Mouse (Mus musculus) hindbrain, embryonic 11.5 days (tissue): ENCODE data around the gene C1qtnf4. TPM values are rescaled to one million over a fixed set of nuclear protein-coding genes. Genes with fewer than 3 reads are reported as not detected.

Experiments used
- ATAC-seq: fragments of 200-750 bp; cut with Nextera tagmentation; 2 replicates; pipeline ENCODE4 v1.8.0; 2017; ENCODE audit warnings: mild to moderate bottlenecking, moderate TSS enrichment, moderate library complexity; ENCODE audit not compliant: low FRiP score
- DNase-seq: peaks from one replicate; pipeline ENCODE4 v3.0.0-alpha.2; 2015; ENCODE audit warnings: low spot score
- H3K27ac ChIP-seq: fragments of 300-500 bp; sonication (generic); 2 replicates; pipeline ENCODE4 v1.5.1; 2014; ENCODE audit warnings: mild to moderate bottlenecking, low read depth, low read length
- H3K27me3 ChIP-seq: fragments of 300-500 bp; sonication (generic); 2 replicates; pipeline ENCODE4 v1.6.1; 2014; ENCODE audit warnings: mild to moderate bottlenecking, low read length, moderate library complexity, mixed read lengths; ENCODE audit not compliant: control insufficient read depth, insufficient read depth
- H3K36me3 ChIP-seq: fragments of 300-500 bp; sonication (generic); 2 replicates; pipeline ENCODE4 v1.6.1; 2014; ENCODE audit warnings: mild to moderate bottlenecking, low read length, moderate library complexity, mixed read lengths; ENCODE audit not compliant: control insufficient read depth, insufficient read depth
- H3K4me1 ChIP-seq: fragments of 300-500 bp; sonication (generic); replicated peaks from 2 replicates; pipeline ENCODE4 v1.6.1; 2014; ENCODE audit warnings: low read length, mixed read lengths; ENCODE audit not compliant: control insufficient read depth, insufficient read depth
- H3K4me2 ChIP-seq: fragments of 300-500 bp; sonication (generic); replicated peaks from 2 replicates; pipeline ENCODE4 v1.6.1; 2014; ENCODE audit warnings: mild to moderate bottlenecking, low read depth, low read length
- H3K4me3 ChIP-seq: fragments of 300-500 bp; sonication (generic); 2 replicates; pipeline ENCODE4 v1.5.1; 2014; ENCODE audit warnings: low read depth, low read length
- H3K9ac ChIP-seq: fragments of 300-500 bp; sonication (generic); 2 replicates; pipeline ENCODE4 v1.6.1; 2014; ENCODE audit warnings: low read depth, low read length
- H3K9me3 ChIP-seq: fragments of 300-500 bp; sonication (generic); 2 replicates; pipeline ENCODE4 v1.6.1; 2016; ENCODE audit warnings: low read length; ENCODE audit not compliant: control insufficient read depth
- WGBS: fragments of 180-500 bp; shearing (Covaris S2); extraction: QIAGEN DNeasy Blood & Tissue Kit; methylation state at CpG from one replicate; pipeline ENCODE4 v1.1.7; 2014; 5-methylcytosine and 5-hydroxymethylcytosine counted together
- polyA plus RNA-seq: library from polyadenylated mRNA; unstranded; fragments of >200 nt; fragmentation: Nextera tagmentation; extraction: Ambion mirVana; gene quantifications from 2 replicates; pipeline ENCODE4 v1.2.1, GENCODE M21; 2014

The C1qtnf4 gene
- polyA plus RNA-seq = 15.1 and 21.2 TPM in 2 replicates

- peak; percentile 67 for DNase-seq
- peaks cover 52% of the 10 kb centered on the region for H3K27me3 ChIP-seq
- peak; percentile 80 for ATAC-seq
- peak within 1 kb of the TSS; percentile 96 for H3K4me2 ChIP-seq
- peak within 1 kb of the TSS; percentile 71 for H3K9ac ChIP-seq
- WGBS = under 1% methylated on average over 43 of the region's 45 CpGs
- no peaks in the 10 kb centered on the region for H3K9me3 ChIP-seq
- H3K4me1 ChIP-seq = 0 out of 2 replicates have a peak, but pooled peaks cover 4% of the 10 kb centered on the region
- peak within 1 kb of the TSS; percentile 54 for H3K4me3 ChIP-seq
- 0 out of 2 replicates have a peak within 1 kb of the TSS, but pooled peaks have one; percentile 36 for H3K27ac ChIP-seq
- no peaks in the 10 kb centered on the region for H3K36me3 ChIP-seq
Measured at GRCm38 (mm10) chr2:90885218-90886041, at the start of gene C1qtnf4. Gene C1qtnf4, plus strand, starts transcription at chr2:90885860.

- Histone ChIP-seq H3K4me3 (no peak overlapping the region), H3K9ac (no peak overlapping the region), H3K4me1 (no peaks in the 10 kb centered on the region), H3K27me3 (no peaks in the 10 kb centered on the region; the same call in 1 of the 2 replicates), H3K9me3 (no peaks in the 10 kb centered on the region), H3K4me2 (no peak overlapping the region), H3K36me3 (no peaks in the 10 kb centered on the region), H3K27ac (no peak overlapping the region)
- DNase-seq = no peak
- ATAC-seq = no peak
- 92% methylated on average over 2 of the region's 2 CpGs for WGBS
Measured at GRCm38 (mm10) chr2:90838621-90839020, 47.0 kb upstream of the C1qtnf4 start.

DNA sequence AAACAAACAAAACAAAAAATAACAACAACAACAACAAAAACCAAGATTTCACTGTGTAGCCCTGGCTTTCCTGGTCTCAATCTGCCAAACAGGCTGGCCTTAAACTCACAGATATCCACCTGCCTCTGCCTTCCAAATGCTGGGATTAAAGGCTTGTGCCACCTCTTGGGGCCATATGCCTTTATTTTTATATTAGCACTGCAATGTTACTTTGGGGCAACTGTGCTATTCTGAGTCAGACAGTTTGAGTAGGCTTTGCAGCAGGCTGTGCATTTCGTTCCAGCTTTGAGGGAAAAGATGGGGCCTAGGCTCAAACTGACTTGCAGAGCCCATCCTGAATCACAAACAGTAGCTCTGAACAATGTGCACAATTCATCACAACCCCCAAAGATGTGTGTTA is 42.0 kb upstream of the C1qtnf4 start:
- no peaks in the 10 kb centered on the region; the same call in 1 of the 2 replicates for H3K4me1 ChIP-seq
- ATAC-seq (no peak), DNase-seq (no peak)
- no peak overlapping the region for H3K4me3 ChIP-seq
- H3K36me3 ChIP-seq = no peaks in the 10 kb centered on the region
- no peak overlapping the region for H3K27ac ChIP-seq
- no peaks in the 10 kb centered on the region for H3K27me3 ChIP-seq
- H3K4me2 ChIP-seq = no peak overlapping the region
- WGBS = 67% methylated on average over 1 of the region's 1 CpGs
- H3K9me3 ChIP-seq = no peaks in the 10 kb centered on the region
- no peak overlapping the region for H3K9ac ChIP-seq

GRCm38 (mm10) chr2:90844262-90844661 is 41.4 kb upstream of the C1qtnf4 start:
- no peaks in the 10 kb centered on the region for H3K36me3 ChIP-seq
- H3K4me3 ChIP-seq = no peak overlapping the region
- H3K9ac ChIP-seq = no peak overlapping the region
- H3K4me2 ChIP-seq = no peak overlapping the region
- no peak overlapping the region for H3K27ac ChIP-seq
- DNase-seq (no peak), ATAC-seq (no peak)
- H3K4me1 ChIP-seq = no peaks in the 10 kb centered on the region; the same call in 1 of the 2 replicates
- 75% methylated on average over 5 of the region's 5 CpGs for WGBS
- no peaks in the 10 kb centered on the region for H3K9me3 ChIP-seq
- no peaks in the 10 kb centered on the region for H3K27me3 ChIP-seq

GRCm38 (mm10) chr2:90845234-90845633 is 40.4 kb upstream of the C1qtnf4 start:
- Histone ChIP-seq H3K4me3 (no peak overlapping the region), H3K4me2 (no peak overlapping the region), H3K4me1 (no peaks in the 10 kb centered on the region; the same call in 1 of the 2 replicates), H3K27ac (no peak overlapping the region), H3K36me3 (peaks cover 1% of the 10 kb centered on the region; the same call in 1 of the 2 replicates), H3K9me3 (no peaks in the 10 kb centered on the region), H3K27me3 (no peaks in the 10 kb centered on the region), H3K9ac (no peak overlapping the region)
- DNase-seq = no peak
- WGBS = 77% methylated on average over 5 of the region's 5 CpGs
- ATAC-seq = no peak

GRCm38 (mm10) chr2:90846171-90846570 is 39.5 kb upstream of the C1qtnf4 start:
- Histone ChIP-seq H3K27me3 (no peaks in the 10 kb centered on the region), H3K4me3 (peak overlapping the region; percentile 72), H3K9me3 (no peaks in the 10 kb centered on the region), H3K9ac (peak overlapping the region; percentile 53), H3K27ac (peak overlapping the region; percentile 59; the same call in 1 of the 2 replicates), H3K36me3 (peaks cover 8% of the 10 kb centered on the region), H3K4me1 (no peaks in the 10 kb centered on the region; the same call in 1 of the 2 replicates), H3K4me2 (peak overlapping the region; percentile 46)
- ATAC-seq (no peak), DNase-seq (no peak)
- 53% methylated on average over 6 of the region's 6 CpGs for WGBS

- ATAC-seq (peak; percentile 64; the same call in 1 of the 2 replicates), DNase-seq (no peak)
- Histone ChIP-seq H3K9me3 (no peaks in the 10 kb centered on the region), H3K36me3 (peaks cover 10% of the 10 kb centered on the region), H3K9ac (peak overlapping the region; percentile 53), H3K27ac (peak overlapping the region; percentile 59; the same call in 1 of the 2 replicates), H3K4me2 (peak overlapping the region; percentile 46), H3K4me3 (peak overlapping the region; percentile 72), H3K4me1 (no peaks in the 10 kb centered on the region; the same call in 1 of the 2 replicates), H3K27me3 (no peaks in the 10 kb centered on the region)
- WGBS = 3% methylated on average over 8 of the region's 8 CpGs
Measured at GRCm38 (mm10) chr2:90846597-90846954, 39.1 kb upstream of the C1qtnf4 start.

- WGBS = under 1% methylated on average over 57 of the region's 67 CpGs
- Histone ChIP-seq H3K9me3 (no peaks in the 10 kb centered on the region), H3K4me3 (peak within 1 kb of the TSS; percentile 72), H3K27ac (peak within 1 kb of the TSS; percentile 59), H3K4me1 (no peaks in the 10 kb centered on the region; the same call in 1 of the 2 replicates), H3K9ac (peak within 1 kb of the TSS; percentile 79), H3K27me3 (no peaks in the 10 kb centered on the region), H3K36me3 (peaks cover 10% of the 10 kb centered on the region), H3K4me2 (peak within 1 kb of the TSS; percentile 58)
- DNase-seq (peak; percentile 99), ATAC-seq (peak; percentile 98)
Measured at GRCm38 (mm10) chr2:90846955-90847680, 38.5 kb upstream of the C1qtnf4 start, which contains the start of gene Mtch2. Gene Mtch2, plus strand, starts transcription at chr2:90847155.
